Mouse (Mus musculus): Measurements from ENCODE around the gene Nmnat2.

The Nmnat2 gene

GRCm38 (mm10) chr1:153127622-153128021 lies 172.8 kb downstream of the Nmnat2 start:
- no peak for DNase-seq

GRCm38 (mm10) chr1:153128780-153129179 lies 174.0 kb downstream of the Nmnat2 start:
- DNase-seq: no peak

GRCm38 (mm10) chr1:153129992-153130713 lies 175.4 kb downstream of the Nmnat2 start:
- DNase-seq: no peak

- no peak for DNase-seq
These were observed 179.3 kb downstream of the Nmnat2 start for GRCm38 (mm10) chr1:153133865-153134781.

GRCm38 (mm10) chr1:153136647-153137046 lies 181.9 kb downstream of the Nmnat2 start:
- peak; percentile 48 for DNase-seq

- no peak for DNase-seq
These were observed 183.7 kb downstream of the Nmnat2 start for GRCm38 (mm10) chr1:153138486-153138885.

- DNase-seq: no peak
These were observed 184.8 kb downstream of the Nmnat2 start for GRCm38 (mm10) chr1:153139635-153140034.

GRCm38 (mm10) chr1:153140265-153140664 lies 185.5 kb downstream of the Nmnat2 start:
- DNase-seq: no peak

GRCm38 (mm10) chr1:153140747-153141228 lies 186.0 kb downstream of the Nmnat2 start:
- DNase-seq: no peak

- no peak for DNase-seq
These were observed 189.2 kb downstream of the Nmnat2 start for GRCm38 (mm10) chr1:153144021-153144420.

GRCm38 (mm10) chr1:153145791-153146190 lies 191.0 kb downstream of the Nmnat2 start:
- DNase-seq: no peak

- DNase-seq: peak; percentile 59
These were observed 197.8 kb downstream of the Nmnat2 start for GRCm38 (mm10) chr1:153152594-153152993.

- DNase-seq: peak; percentile 50
These were observed 198.9 kb downstream of the Nmnat2 start for GRCm38 (mm10) chr1:153153619-153154137.

GRCm38 (mm10) chr1:153155364-153155763 lies 200.6 kb downstream of the Nmnat2 start:
- no peak for DNase-seq

- DNase-seq: no peak
These were observed 202.3 kb downstream of the Nmnat2 start for GRCm38 (mm10) chr1:153157021-153157623.

GRCm38 (mm10) chr1:153159137-153159536 lies 204.3 kb downstream of the Nmnat2 start:
- DNase-seq: no peak

- DNase-seq: no peak
These were observed 209.0 kb downstream of the Nmnat2 start for GRCm38 (mm10) chr1:153163831-153164230.

- no peak for DNase-seq
These were observed 213.5 kb downstream of the Nmnat2 start for GRCm38 (mm10) chr1:153168293-153168692.
